Mouse (Mus musculus) T-helper 1 cell (primary cell): ENCODE measurements around the gene Arsg.

Experiments used
- in situ Hi-C: fragments of 300-600 bp; cut with MboI, MseI; formaldehyde crosslinking; loops from one replicate; pipeline ENCODE4 v1.15.1; 2025; ENCODE audit warnings: high pct_unique_total_duplicates

The Arsg gene

GRCm38 (mm10) chr11:109543466-109543865 lies 70.3 kb downstream of the Arsg start:
- in situ Hi-C loops = no loop called here

- in situ Hi-C loops = no loop called here
Observed at GRCm38 (mm10) chr11:109544432-109544831, 71.3 kb downstream of the Arsg start.

GRCm38 (mm10) chr11:109545265-109545664 lies 72.1 kb downstream of the Arsg start:
- in situ Hi-C loops = no loop called here

GRCm38 (mm10) chr11:109545700-109546143 lies 72.5 kb downstream of the Arsg start:
- in situ Hi-C loops = no loop called here

- in situ Hi-C loops = no loop called here
Observed at GRCm38 (mm10) chr11:109546305-109547001, 73.3 kb downstream of the Arsg start.

GRCm38 (mm10) chr11:109547652-109548051 lies 74.5 kb downstream of the Arsg start:
- in situ Hi-C loops = no loop called here

GRCm38 (mm10) chr11:109549599-109550290 lies 76.6 kb downstream of the Arsg start:
- in situ Hi-C loops = no loop called here

- in situ Hi-C loops = no loop called here
Observed at GRCm38 (mm10) chr11:109553921-109554320, 80.7 kb downstream of the Arsg start.

- in situ Hi-C loops = no loop called here
Observed at GRCm38 (mm10) chr11:109554443-109554842, 81.3 kb downstream of the Arsg start.

- in situ Hi-C loops = no loop called here
Observed at GRCm38 (mm10) chr11:109556130-109556529, 83.0 kb downstream of the Arsg start.

GRCm38 (mm10) chr11:109557419-109557818 lies 84.2 kb downstream of the Arsg start:
- in situ Hi-C loops = no loop called here

GRCm38 (mm10) chr11:109559241-109559640 lies 86.1 kb downstream of the Arsg start:
- in situ Hi-C loops = no loop called here

GRCm38 (mm10) chr11:109560793-109561257 lies 87.7 kb downstream of the Arsg start:
- in situ Hi-C loops = no loop called here

- in situ Hi-C loops = no loop called here
Observed at GRCm38 (mm10) chr11:109561445-109561844, 88.3 kb downstream of the Arsg start.

- in situ Hi-C loops = no loop called here
Observed at GRCm38 (mm10) chr11:109563708-109564107, 90.5 kb downstream of the Arsg start.

- in situ Hi-C loops = loop anchor here (5.0 kb wide), 1 partner anchor 62 kb away; no protein-coding TSS in a partner anchor
Observed at GRCm38 (mm10) chr11:109564466-109565214, 91.5 kb downstream of the Arsg start.

- in situ Hi-C loops = loop anchor here (5.0 kb wide), 1 partner anchor 67 kb away; no protein-coding TSS in a partner anchor
Observed at GRCm38 (mm10) chr11:109569007-109569618, 95.9 kb downstream of the Arsg start.

GRCm38 (mm10) chr11:109569809-109570208 lies 96.6 kb downstream of the Arsg start:
- in situ Hi-C loops = loop anchor here (5.0 kb wide), 1 partner anchor 68 kb away; no protein-coding TSS in a partner anchor

- in situ Hi-C loops = no loop called here
Observed at GRCm38 (mm10) chr11:109572051-109572450, 98.9 kb downstream of the Arsg start.

- in situ Hi-C loops = no loop called here
Observed at GRCm38 (mm10) chr11:109574604-109575003, 101.4 kb downstream of the Arsg start.

- in situ Hi-C loops = no loop called here
Observed at GRCm38 (mm10) chr11:109575832-109576231, 102.7 kb downstream of the Arsg start.

GRCm38 (mm10) chr11:109578536-109578935 lies 105.4 kb downstream of the Arsg start:
- in situ Hi-C loops = no loop called here
